Mouse (Mus musculus): ENCODE measurements around the gene Olfr53. TPM values are rescaled to one million over a fixed set of nuclear protein-coding genes. Genes with fewer than 3 reads are reported as not detected.
"Not testable (repeated sequence)": the region's sequence is repeated elsewhere in the genome, so short reads cannot be mapped to it uniquely, and the experiment has no call there.

Olfr53 gene
- polyA plus RNA-seq (2011; ENCODE audit: insufficient read depth, insufficient read length, low read depth, missing spikeins), result not detected in 2 replicates

- no peak for TF ChIP-seq POLR2A (IDR thresholded peaks at IDR 0.05; ENCODE audit: insufficient read depth, low read length)
- no peak for TF ChIP-seq EP300 (IDR thresholded peaks at IDR 0.05; ENCODE audit: insufficient read depth, low read depth, low read length)
- no peak for TF ChIP-seq CTCF (IDR thresholded peaks at IDR 0.05; ENCODE audit: low read depth, low read length)
- H3K36me3 ChIP-seq (ENCODE audit: control insufficient read depth, insufficient read depth, low read length, poor library complexity, severe bottlenecking), result no peaks in the 10 kb centered on the region
Observed at GRCm38 (mm10) chr7:140646152-140646551, at the start of gene Olfr53. Gene Olfr53 (plus strand): TSS chr7:140646452.

DNA sequence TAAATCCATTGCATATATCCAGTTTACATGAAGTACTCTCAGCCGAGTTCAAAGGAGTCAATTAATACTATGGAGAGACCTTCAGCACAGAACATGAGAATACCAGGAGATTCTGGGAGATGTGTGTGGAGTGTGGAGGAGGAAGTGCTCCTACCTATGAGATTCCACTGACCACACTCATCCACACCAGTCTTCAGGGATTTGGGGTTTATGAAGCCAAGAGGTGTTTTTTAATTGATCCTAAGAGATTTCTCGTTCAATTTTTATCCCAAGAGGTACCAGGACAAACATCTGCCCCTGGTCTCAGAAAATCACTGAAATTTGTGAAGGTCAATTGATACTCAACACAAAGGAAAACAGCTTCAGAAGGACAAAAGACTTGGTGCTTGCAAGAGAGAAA lies 45.3 kb upstream of the Olfr53 start, which contains the start of gene Olfr46:
TSS of gene Olfr46 (plus strand) at position 301 of the 400 bp plus-strand sequence.
- H3K4me1 ChIP-seq (ENCODE audit: control insufficient read depth, insufficient read depth, low read length); H3K9me3 ChIP-seq (replicated peaks; ENCODE audit: control insufficient read depth, insufficient read depth, low read length, poor library complexity, severe bottlenecking); H3K27me3 ChIP-seq (ENCODE audit: control insufficient read depth, insufficient read depth, low read length, poor library complexity, severe bottlenecking); H3K9ac ChIP-seq (ENCODE audit: low read depth, poor library complexity, severe bottlenecking); H3K36me3 ChIP-seq (ENCODE audit: control insufficient read depth, insufficient read depth, low read length, poor library complexity, severe bottlenecking); H3K27ac ChIP-seq (ENCODE audit: insufficient read depth, low read length); H3K4me3 ChIP-seq (ENCODE audit: low read depth, low read length): not testable (repeated sequence)

More at GRCm38 (mm10) chr7:140646152-140646551, at the start of gene Olfr53:
- Histone ChIP-seq H3K9ac (ENCODE audit: low read depth, poor library complexity, severe bottlenecking) (no peak within 1 kb of the TSS), H3K9me3 (replicated peaks; ENCODE audit: control insufficient read depth, insufficient read depth, low read length, poor library complexity, severe bottlenecking) (no peaks in the 10 kb centered on the region), H3K27me3 (ENCODE audit: control insufficient read depth, insufficient read depth, low read length, poor library complexity, severe bottlenecking) (no peaks in the 10 kb centered on the region), H3K4me3 (ENCODE audit: low read depth, low read length) (no peak within 1 kb of the TSS), H3K4me1 (ENCODE audit: control insufficient read depth, insufficient read depth, low read length) (no peaks in the 10 kb centered on the region), H3K27ac (ENCODE audit: insufficient read depth, low read length) (no peak within 1 kb of the TSS)

DNA sequence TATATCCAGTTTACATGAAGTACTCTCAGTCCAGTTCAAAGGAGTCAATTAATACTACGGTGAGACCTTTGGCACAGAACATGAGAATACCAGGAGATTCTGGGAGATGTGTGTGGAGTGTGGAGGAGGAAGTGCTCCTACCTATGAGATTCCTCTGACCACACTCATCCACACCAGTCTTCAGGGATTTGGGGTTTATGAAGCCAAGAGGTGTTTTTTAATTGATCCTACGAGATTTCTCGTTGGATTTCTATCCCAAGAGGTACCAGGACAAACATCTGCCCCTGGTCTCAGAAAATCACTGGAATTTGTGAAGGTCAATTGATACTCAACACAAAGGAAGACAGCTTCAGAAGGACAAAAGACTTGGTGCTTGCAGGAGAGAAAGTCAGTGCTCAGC lies 17.6 kb upstream of the Olfr53 start, which contains the start of gene Olfr61:
TSS of gene Olfr61 (plus strand) at position 301 of the 400 bp plus-strand sequence.
- not testable (repeated sequence) for H3K9ac ChIP-seq (ENCODE audit: low read depth, poor library complexity, severe bottlenecking); H3K9me3 ChIP-seq (replicated peaks; ENCODE audit: control insufficient read depth, insufficient read depth, low read length, poor library complexity, severe bottlenecking); H3K4me3 ChIP-seq (ENCODE audit: low read depth, low read length); H3K27me3 ChIP-seq (ENCODE audit: control insufficient read depth, insufficient read depth, low read length, poor library complexity, severe bottlenecking); H3K27ac ChIP-seq (ENCODE audit: insufficient read depth, low read length); H3K4me1 ChIP-seq (ENCODE audit: control insufficient read depth, insufficient read depth, low read length); H3K36me3 ChIP-seq (ENCODE audit: control insufficient read depth, insufficient read depth, low read length, poor library complexity, severe bottlenecking)

DNA sequence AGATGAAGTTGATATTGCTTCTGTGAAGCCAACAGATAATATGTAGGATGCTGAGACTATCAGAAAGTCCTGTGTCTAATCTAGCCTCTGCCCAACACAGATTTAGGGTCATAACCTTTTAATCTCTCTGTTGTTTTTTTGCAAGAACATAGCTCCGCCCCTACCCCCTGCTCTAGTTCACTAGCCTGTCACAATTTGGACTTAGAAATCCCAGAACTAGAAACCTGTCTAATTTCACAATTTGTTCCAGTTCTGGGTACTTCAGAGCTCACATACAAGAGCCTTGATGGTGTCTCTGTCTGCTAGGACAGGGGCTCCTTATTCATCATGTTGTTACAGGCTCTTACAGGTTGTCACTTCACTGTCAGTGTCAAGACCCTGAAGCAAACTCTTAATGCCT lies 15.7 kb upstream of the Olfr53 start:
- H3K9me3 ChIP-seq (replicated peaks; ENCODE audit: control insufficient read depth, insufficient read depth, low read length, poor library complexity, severe bottlenecking), result no peaks in the 10 kb centered on the region
- no peak overlapping the region for H3K4me3 ChIP-seq (ENCODE audit: low read depth, low read length)
- H3K36me3 ChIP-seq (ENCODE audit: control insufficient read depth, insufficient read depth, low read length, poor library complexity, severe bottlenecking), result no peaks in the 10 kb centered on the region
- TF ChIP-seq CTCF (IDR thresholded peaks at IDR 0.05; ENCODE audit: low read depth, low read length) (no peak), EP300 (IDR thresholded peaks at IDR 0.05; ENCODE audit: insufficient read depth, low read depth, low read length) (no peak), POLR2A (IDR thresholded peaks at IDR 0.05; ENCODE audit: insufficient read depth, low read length) (no peak)
- no peaks in the 10 kb centered on the region for H3K27me3 ChIP-seq (ENCODE audit: control insufficient read depth, insufficient read depth, low read length, poor library complexity, severe bottlenecking)
- no peak overlapping the region for H3K9ac ChIP-seq (ENCODE audit: low read depth, poor library complexity, severe bottlenecking)
- H3K27ac ChIP-seq (ENCODE audit: insufficient read depth, low read length), result no peak overlapping the region
- H3K4me1 ChIP-seq (ENCODE audit: control insufficient read depth, insufficient read depth, low read length), result no peaks in the 10 kb centered on the region

GRCm38 (mm10) chr7:140659630-140660029 lies 13.4 kb downstream of the Olfr53 start, which contains the start of gene Olfr539:
Gene Olfr539 (plus strand): TSS chr7:140659930.
- Histone ChIP-seq H3K4me3 (ENCODE audit: low read depth, low read length) (no peak within 1 kb of the TSS), H3K36me3 (ENCODE audit: control insufficient read depth, insufficient read depth, low read length, poor library complexity, severe bottlenecking) (no peaks in the 10 kb centered on the region), H3K4me1 (ENCODE audit: control insufficient read depth, insufficient read depth, low read length) (no peaks in the 10 kb centered on the region), H3K9ac (ENCODE audit: low read depth, poor library complexity, severe bottlenecking) (no peak within 1 kb of the TSS), H3K27me3 (ENCODE audit: control insufficient read depth, insufficient read depth, low read length, poor library complexity, severe bottlenecking) (no peaks in the 10 kb centered on the region), H3K9me3 (replicated peaks; ENCODE audit: control insufficient read depth, insufficient read depth, low read length, poor library complexity, severe bottlenecking) (no peaks in the 10 kb centered on the region), H3K27ac (ENCODE audit: insufficient read depth, low read length) (no peak within 1 kb of the TSS)
- no peak for TF ChIP-seq CTCF (IDR thresholded peaks at IDR 0.05; ENCODE audit: low read depth, low read length)
- no peak for TF ChIP-seq POLR2A (IDR thresholded peaks at IDR 0.05; ENCODE audit: insufficient read depth, low read length)
- no peak for TF ChIP-seq EP300 (IDR thresholded peaks at IDR 0.05; ENCODE audit: insufficient read depth, low read depth, low read length)

DNA sequence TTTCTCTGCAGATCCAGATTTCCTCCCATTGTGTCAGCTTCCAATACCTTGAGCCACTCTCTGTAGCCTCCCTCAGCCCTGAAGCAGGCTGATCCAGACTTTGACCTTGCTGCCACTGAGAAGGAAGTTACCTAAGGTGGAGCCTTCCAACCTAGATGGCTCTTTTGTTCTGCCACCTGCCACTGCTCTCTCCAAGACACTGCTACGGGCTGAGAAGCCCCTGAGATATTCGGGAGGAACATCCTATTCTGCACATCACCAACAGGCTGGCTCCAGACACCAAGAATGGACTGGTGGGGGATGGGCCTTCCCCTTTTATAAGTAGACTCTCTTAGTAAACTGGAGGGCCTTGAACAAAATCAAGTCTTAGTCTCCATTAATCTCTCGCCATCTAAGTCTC lies 24.4 kb downstream of the Olfr53 start:
- H3K9ac ChIP-seq (ENCODE audit: low read depth, poor library complexity, severe bottlenecking); H3K9me3 ChIP-seq (replicated peaks; ENCODE audit: control insufficient read depth, insufficient read depth, low read length, poor library complexity, severe bottlenecking); H3K27ac ChIP-seq (ENCODE audit: insufficient read depth, low read length); H3K27me3 ChIP-seq (ENCODE audit: control insufficient read depth, insufficient read depth, low read length, poor library complexity, severe bottlenecking); H3K36me3 ChIP-seq (ENCODE audit: control insufficient read depth, insufficient read depth, low read length, poor library complexity, severe bottlenecking); H3K4me3 ChIP-seq (ENCODE audit: low read depth, low read length); H3K4me1 ChIP-seq (ENCODE audit: control insufficient read depth, insufficient read depth, low read length): not testable (repeated sequence)
- peak; percentile 80 for TF ChIP-seq EP300 (IDR thresholded peaks at IDR 0.05; ENCODE audit: insufficient read depth, low read depth, low read length)
